Mouse (Mus musculus) forebrain, embryonic 16.5 days (tissue): ENCODE measurements around the gene Hspb7. TPM values are rescaled to one million over a fixed set of nuclear protein-coding genes. Genes with fewer than 3 reads are reported as not detected.

ENCODE experiments used
- ATAC-seq: fragments of 200-750 bp; cut with Nextera tagmentation; 2 replicates; pipeline ENCODE4 v1.8.0; 2017; ENCODE audit warnings: mild to moderate bottlenecking, moderate library complexity
- H3K27ac ChIP-seq: fragments of 300-500 bp; sonication (generic); 2 replicates; pipeline ENCODE4 v1.5.1; 2014; ENCODE audit warnings: low read length, control low read depth
- H3K27me3 ChIP-seq: fragments of 300-500 bp; sonication (generic); replicated peaks from 2 replicates; pipeline ENCODE4 v1.6.1; 2014; ENCODE audit warnings: low read length; ENCODE audit not compliant: control insufficient read depth, insufficient read depth
- H3K36me3 ChIP-seq: fragments of 300-500 bp; sonication (generic); 2 replicates; pipeline ENCODE4 v1.6.1; 2014; ENCODE audit not compliant: control insufficient read depth, insufficient read depth
- H3K4me1 ChIP-seq: fragments of 300-500 bp; sonication (generic); replicated peaks from 2 replicates; pipeline ENCODE4 v1.6.1; 2014; ENCODE audit warnings: low read length; ENCODE audit not compliant: control insufficient read depth, insufficient read depth
- H3K4me2 ChIP-seq: fragments of 300-500 bp; sonication (generic); 2 replicates; pipeline ENCODE4 v1.6.1; 2014; ENCODE audit warnings: mild to moderate bottlenecking, low read length, control low read depth
- H3K4me3 ChIP-seq: fragments of 300-500 bp; sonication (generic); replicated peaks from 2 replicates; pipeline ENCODE4 v1.5.1; 2014; ENCODE audit warnings: mild to moderate bottlenecking, low read length, control low read depth
- H3K9ac ChIP-seq: fragments of 300-500 bp; sonication (generic); replicated peaks from 2 replicates; pipeline ENCODE4 v1.6.1; 2014; ENCODE audit warnings: low read depth, low read length, control low read depth
- H3K9me3 ChIP-seq: fragments of 300-500 bp; sonication (generic); 2 replicates; pipeline ENCODE4 v1.6.1; 2016; ENCODE audit warnings: low read length; ENCODE audit not compliant: control insufficient read depth
- WGBS: fragments of 180-500 bp; shearing (Covaris S2); extraction: QIAGEN DNeasy Blood & Tissue Kit; methylation state at CpG from one replicate; pipeline ENCODE4 v1.1.7; 2014; 5-methylcytosine and 5-hydroxymethylcytosine counted together
- polyA plus RNA-seq: library from polyadenylated mRNA; unstranded; fragments of >200 nt; fragmentation: Nextera tagmentation; extraction: Ambion mirVana; gene quantifications from 2 replicates; pipeline ENCODE4 v1.2.1, GENCODE M21; 2015

The Hspb7 gene
- polyA plus RNA-seq, 1 experiment from 2014 or later = not detected

DNA sequence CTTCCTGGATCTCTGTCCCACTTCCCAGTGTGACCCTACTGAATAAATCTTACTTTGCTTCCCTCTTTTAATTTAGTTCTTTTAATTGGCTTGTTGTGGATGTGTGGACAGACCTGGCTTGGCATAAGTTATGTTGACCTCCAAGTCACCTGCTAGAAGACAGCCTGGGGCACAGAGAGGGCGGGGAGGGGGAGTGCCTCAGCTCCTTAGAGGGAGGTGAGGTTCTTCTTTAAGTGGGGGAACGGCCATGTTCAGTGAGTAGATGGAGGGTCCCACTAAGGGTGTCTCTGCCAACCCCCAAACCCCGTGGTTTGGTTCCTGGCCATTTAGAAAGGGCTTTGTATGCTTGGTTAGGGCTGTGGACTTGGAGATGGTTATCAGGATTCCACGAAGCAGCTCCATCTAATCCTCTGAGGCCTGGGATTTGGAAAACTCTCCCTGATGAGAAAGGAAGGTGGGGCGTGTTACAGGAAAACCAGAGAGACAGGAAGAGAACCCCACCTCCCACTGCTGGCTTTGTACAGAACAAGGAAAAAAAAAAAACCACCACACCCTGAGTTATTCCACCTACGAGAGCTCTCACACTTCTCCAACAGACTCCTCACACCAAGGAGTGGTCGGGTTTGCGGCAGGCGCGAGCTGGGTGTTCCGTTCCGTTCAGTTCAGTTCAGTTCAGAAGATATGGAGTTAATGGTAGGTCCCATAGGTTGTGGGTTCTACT lies 18.7 kb downstream of the Hspb7 start:
- H3K4me1 ChIP-seq = peaks cover 6% of the 10 kb centered on the region
- H3K4me2 ChIP-seq = no peak overlapping the region
- no peaks in the 10 kb centered on the region for H3K36me3 ChIP-seq
- ATAC-seq = no peak
- H3K27me3 ChIP-seq = no peaks in the 10 kb centered on the region
- no peaks in the 10 kb centered on the region for H3K9me3 ChIP-seq
- WGBS = 89% methylated on average over 12 of the region's 12 CpGs
- H3K27ac ChIP-seq = no peak overlapping the region
- no peak overlapping the region for H3K9ac ChIP-seq
- H3K4me3 ChIP-seq = no peak overlapping the region

DNA sequence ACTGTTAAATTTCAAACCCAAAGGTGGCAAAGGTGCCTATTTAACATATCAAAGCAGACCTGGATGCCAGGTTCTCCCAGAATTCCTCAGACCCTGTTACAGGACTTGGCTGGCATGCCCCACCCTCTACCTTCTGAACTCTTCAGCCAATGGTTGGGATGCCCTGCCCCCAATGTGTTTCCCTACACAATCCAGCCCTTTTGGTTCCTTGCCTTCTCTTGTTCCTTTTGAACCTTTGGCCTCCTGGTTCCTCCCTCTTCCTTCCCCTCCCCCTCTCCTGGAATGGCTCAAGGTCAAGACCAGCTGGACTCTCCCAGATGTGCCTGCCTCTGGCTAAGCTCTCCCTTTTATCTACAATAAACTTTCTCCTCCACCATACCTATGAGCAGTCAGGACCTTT lies 20.3 kb downstream of the Hspb7 start:
- Histone ChIP-seq H3K4me1 (peaks cover 14% of the 10 kb centered on the region), H3K27ac (no peak overlapping the region), H3K36me3 (no peaks in the 10 kb centered on the region), H3K27me3 (no peaks in the 10 kb centered on the region), H3K9me3 (no peaks in the 10 kb centered on the region), H3K4me3 (no peak overlapping the region), H3K4me2 (no peak overlapping the region), H3K9ac (no peak overlapping the region)
- ATAC-seq = no peak

DNA sequence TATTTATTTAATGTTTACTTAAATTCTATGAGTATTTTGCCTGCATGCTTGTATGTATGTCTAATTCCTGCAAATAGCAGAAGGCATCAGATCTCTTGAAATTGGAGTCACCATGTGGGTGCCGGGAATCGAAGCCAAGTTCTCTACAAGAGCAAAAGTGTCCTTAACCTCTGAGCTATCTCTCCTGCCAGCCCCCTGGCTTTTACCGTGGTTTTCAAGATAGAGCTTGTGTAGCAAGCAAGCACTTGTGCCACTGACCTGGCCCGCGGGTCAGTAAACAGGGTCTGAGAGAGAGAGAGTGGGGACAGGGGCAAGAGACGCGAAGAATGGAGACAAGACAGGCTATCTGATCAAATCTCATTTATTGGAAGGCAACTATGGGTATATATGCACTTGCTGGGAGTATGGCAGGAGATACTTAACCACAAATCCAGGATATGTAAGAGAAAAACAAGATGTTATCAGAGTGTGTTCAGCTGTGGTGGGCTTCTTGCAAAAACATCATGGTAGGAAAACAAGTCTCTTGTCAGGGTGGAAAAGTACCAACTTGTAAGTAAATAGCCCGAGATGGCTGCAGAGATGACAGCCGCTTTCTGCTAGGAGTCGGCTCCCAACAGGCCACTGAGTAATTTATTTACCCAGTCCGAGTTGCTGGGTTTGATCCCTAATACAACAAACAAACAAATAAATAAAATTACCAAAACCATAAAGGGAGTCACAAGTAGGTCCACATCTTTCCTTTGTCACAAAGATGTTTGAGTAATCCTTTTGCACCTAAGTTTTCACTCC lies 23.3 kb downstream of the Hspb7 start:
- 53% methylated on average over 11 of the region's 11 CpGs for WGBS
- ATAC-seq = no peak
- peak overlapping the region; percentile 97; the same call in 1 of the 2 replicates for H3K9ac ChIP-seq

DNA sequence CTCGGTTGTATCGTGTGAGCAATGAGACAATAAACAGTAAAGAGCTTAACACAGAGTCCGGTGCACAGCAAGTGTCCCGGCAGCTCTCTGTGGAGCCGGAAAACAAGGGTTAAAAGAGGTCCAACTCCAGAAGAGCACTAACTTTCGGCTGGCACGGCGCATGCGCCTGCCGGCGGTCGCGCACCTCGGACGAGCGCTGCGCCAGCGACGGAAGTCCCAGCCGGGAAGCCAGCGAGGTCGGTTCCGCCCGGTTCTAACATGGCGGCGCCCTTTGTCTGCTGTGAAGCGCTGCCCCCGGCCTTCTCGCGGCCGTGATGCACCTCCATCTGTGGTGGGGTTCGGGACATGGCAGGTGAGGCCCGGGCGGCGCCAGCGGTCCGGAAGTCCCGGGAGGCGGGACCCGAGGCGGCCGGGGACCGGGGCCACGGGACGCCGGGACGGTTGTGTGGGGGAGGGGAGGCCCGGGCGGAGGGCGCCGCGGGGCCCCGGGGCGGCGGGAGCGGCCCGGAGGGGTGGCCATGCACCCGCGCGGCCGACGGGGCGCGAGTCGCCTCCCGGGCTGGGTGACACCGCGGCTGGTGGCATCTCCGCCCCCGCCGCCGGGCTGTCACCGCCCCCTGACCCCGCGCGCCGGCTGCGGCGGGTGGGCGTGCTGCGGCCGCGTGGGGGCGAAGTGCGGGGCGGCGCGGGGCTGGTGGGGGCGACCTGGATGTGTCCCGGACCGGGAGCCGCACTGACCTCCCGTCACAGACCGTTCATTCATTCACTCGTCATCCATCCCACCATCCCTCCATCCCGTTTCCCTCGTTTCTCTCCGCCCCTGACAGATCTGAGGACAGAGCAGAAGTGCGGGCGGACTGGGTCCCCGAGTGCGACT lies 24.1 kb downstream of the Hspb7 start, which contains the start of gene Zbtb17:
Gene Zbtb17 (plus strand): TSS at position 204 of the 877 bp plus-strand sequence.
- no peaks in the 10 kb centered on the region for H3K27me3 ChIP-seq
- no peaks in the 10 kb centered on the region for H3K9me3 ChIP-seq
- peaks cover 21% of the 10 kb centered on the region for H3K4me1 ChIP-seq
- peak within 1 kb of the TSS; percentile 80 for H3K27ac ChIP-seq
- H3K9ac ChIP-seq = peak within 1 kb of the TSS; percentile 97
- peak; percentile 96 for ATAC-seq
- peaks cover 18% of the 10 kb centered on the region for H3K36me3 ChIP-seq
- WGBS = under 1% methylated on average over 75 of the region's 102 CpGs
- peak within 1 kb of the TSS; percentile 93 for H3K4me2 ChIP-seq
- H3K4me3 ChIP-seq = peak within 1 kb of the TSS; percentile 96

More for the DNA sequence above, 23.3 kb downstream of the Hspb7 start:
- H3K27ac ChIP-seq = no peak overlapping the region
- no peaks in the 10 kb centered on the region for H3K9me3 ChIP-seq
- H3K36me3 ChIP-seq = peaks cover 12% of the 10 kb centered on the region
- H3K27me3 ChIP-seq = no peaks in the 10 kb centered on the region
- peaks cover 21% of the 10 kb centered on the region for H3K4me1 ChIP-seq
- H3K4me2 ChIP-seq = peak overlapping the region; percentile 68
- H3K4me3 ChIP-seq = peak overlapping the region; percentile 96

DNA sequence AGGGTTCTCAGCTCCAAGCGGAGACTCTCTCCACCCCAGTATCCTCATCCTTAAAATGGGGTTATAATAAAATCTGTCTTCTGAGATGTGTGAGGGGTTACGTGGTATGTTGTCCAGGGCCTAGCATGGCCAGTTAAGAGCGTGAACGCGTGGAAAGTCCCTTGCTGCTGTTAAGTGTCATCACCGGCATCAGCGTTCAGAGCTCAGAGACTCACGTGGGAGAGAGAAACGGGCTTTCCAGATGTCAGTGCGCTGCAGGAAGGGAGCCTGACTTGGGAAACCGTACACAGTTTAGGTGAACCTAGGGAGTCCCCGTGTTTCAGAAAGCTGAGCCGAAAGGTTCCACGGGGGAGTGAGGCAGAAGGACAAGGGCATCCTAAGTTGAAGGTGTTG lies 24.7 kb downstream of the Hspb7 start:
- no peak for ATAC-seq
- H3K36me3 ChIP-seq = peaks cover 18% of the 10 kb centered on the region
- 16% methylated on average over 14 of the region's 14 CpGs for WGBS

DNA sequence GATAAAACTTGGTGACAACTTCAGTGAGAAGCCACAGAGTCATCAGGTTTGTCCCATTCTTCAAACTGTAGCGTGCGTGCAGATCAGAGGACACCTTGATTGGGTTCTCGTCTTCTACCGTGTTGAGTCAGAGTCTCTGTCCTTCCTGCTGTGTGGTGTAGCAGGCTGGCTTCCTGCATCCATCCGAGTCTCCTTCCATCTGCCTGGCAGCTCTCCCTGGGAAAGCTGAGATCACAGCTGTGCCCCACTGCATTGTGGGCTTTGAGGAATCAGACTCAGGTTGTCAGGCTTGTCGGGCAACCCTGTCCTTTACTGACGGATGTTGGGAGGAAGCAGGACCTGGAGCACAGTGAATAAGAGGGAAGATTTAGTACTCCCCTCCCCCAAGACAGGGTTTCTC lies 25.6 kb downstream of the Hspb7 start:
- H3K4me3 ChIP-seq = no peak overlapping the region
- no peak overlapping the region for H3K4me2 ChIP-seq
- ATAC-seq = no peak

More for the DNA sequence above, 24.7 kb downstream of the Hspb7 start:
- Histone ChIP-seq H3K9ac (peak overlapping the region; percentile 97), H3K27me3 (no peaks in the 10 kb centered on the region), H3K4me1 (peaks cover 21% of the 10 kb centered on the region), H3K4me3 (peak overlapping the region; percentile 96), H3K27ac (peak overlapping the region; percentile 80; the same call in 1 of the 2 replicates), H3K9me3 (no peaks in the 10 kb centered on the region), H3K4me2 (peak overlapping the region; percentile 93)

DNA sequence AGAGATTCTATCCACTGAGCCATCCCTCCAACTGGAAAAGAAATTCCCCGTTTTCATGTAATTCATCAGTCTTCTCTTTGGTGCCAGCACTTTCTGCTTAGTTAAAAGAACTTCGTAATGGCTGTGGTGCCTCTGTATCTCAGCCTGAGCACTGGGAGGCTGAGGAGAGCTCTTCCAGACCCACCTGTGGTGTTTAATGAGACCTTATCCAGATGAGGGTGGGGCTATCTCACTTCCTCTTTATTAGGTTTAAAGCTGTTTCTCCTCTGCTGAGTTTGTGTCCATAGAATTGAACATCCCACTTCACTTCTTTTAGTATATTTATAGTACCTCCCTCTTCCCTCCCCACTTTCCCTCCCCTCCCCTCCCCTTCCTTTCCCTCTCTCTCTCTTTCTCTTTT lies 30.7 kb downstream of the Hspb7 start:
- no peak overlapping the region for H3K4me2 ChIP-seq
- peaks cover 18% of the 10 kb centered on the region for H3K36me3 ChIP-seq
- H3K27me3 ChIP-seq = no peaks in the 10 kb centered on the region

More for the DNA sequence above, 25.6 kb downstream of the Hspb7 start:
- H3K4me1 ChIP-seq = peaks cover 21% of the 10 kb centered on the region
- 70% methylated on average over 7 of the region's 7 CpGs for WGBS
- H3K36me3 ChIP-seq = peaks cover 18% of the 10 kb centered on the region
- no peak overlapping the region for H3K27ac ChIP-seq
- no peak overlapping the region for H3K9ac ChIP-seq
- H3K27me3 ChIP-seq = no peaks in the 10 kb centered on the region
- no peaks in the 10 kb centered on the region for H3K9me3 ChIP-seq

DNA sequence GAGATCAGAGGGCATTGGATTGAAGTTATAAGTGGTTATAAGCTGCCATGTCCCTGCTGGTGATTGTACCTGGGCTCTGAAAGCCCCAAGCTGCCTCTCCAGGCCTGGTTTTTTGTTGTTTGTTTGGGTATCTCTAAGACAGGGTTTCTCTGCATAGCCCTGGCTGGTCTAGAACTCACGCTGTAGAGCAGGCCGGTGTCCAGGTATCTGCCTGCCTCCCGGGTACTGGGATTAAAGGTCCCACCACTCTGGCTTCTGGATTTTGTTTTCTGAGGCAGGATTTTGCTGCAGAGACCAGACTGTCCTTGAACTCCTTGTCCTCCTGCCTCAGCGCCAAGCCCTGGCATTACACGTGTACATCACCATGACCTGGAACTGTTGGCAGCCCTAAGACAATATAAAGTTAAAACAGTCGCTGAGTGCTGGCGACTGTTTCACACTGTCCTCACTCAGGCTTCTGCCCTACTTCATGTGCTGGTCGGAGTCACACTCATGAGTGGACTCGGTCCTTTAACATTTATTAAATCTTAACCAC lies 31.4 kb downstream of the Hspb7 start:
- peaks cover 18% of the 10 kb centered on the region for H3K36me3 ChIP-seq
- H3K4me3 ChIP-seq = no peak overlapping the region
- peaks cover 3% of the 10 kb centered on the region; the same call in 1 of the 2 replicates for H3K4me1 ChIP-seq
- H3K9me3 ChIP-seq = no peaks in the 10 kb centered on the region
- H3K27ac ChIP-seq = no peak overlapping the region
- no peak overlapping the region for H3K9ac ChIP-seq
- 95% methylated on average over 9 of the region's 9 CpGs for WGBS
- no peaks in the 10 kb centered on the region for H3K27me3 ChIP-seq
- no peak for ATAC-seq
- no peak overlapping the region for H3K4me2 ChIP-seq

More for the DNA sequence above, 30.7 kb downstream of the Hspb7 start:
- Histone ChIP-seq H3K4me1 (peaks cover 6% of the 10 kb centered on the region), H3K4me3 (no peak overlapping the region), H3K9ac (no peak overlapping the region), H3K9me3 (no peaks in the 10 kb centered on the region), H3K27ac (no peak overlapping the region)
- 90% methylated on average over 2 of the region's 2 CpGs for WGBS
- ATAC-seq = no peak
